Mouse (Mus musculus) kidney, postnatal 0 days (tissue): ENCODE results near the gene Tmem33. TPM values are rescaled to one million over a fixed set of nuclear protein-coding genes. Genes with fewer than 3 reads are reported as not detected.

ENCODE experiments used
- ATAC-seq: fragments of 200-750 bp; cut with Nextera tagmentation; replicated peaks from 2 replicates; pipeline ENCODE4 v1.8.0; 2017; ENCODE audit warnings: low read depth, moderate number of reproducible peaks, moderate TSS enrichment, moderate library complexity; ENCODE audit not compliant: low FRiP score
- DNase-seq: peaks from one replicate; pipeline ENCODE4 v3.0.0-alpha.2; 2016; ENCODE audit warnings: low spot score
- H3K27ac ChIP-seq: fragments of 300-500 bp; sonication (generic); 2 replicates; pipeline ENCODE4 v1.5.1; 2014; ENCODE audit warnings: mild to moderate bottlenecking
- H3K27me3 ChIP-seq: fragments of 300-500 bp; sonication (generic); 2 replicates; pipeline ENCODE4 v1.6.1; 2014; ENCODE audit warnings: low read length, mixed read lengths; ENCODE audit not compliant: insufficient read depth
- H3K36me3 ChIP-seq: fragments of 300-500 bp; sonication (generic); 2 replicates; pipeline ENCODE4 v1.6.1; 2014; ENCODE audit warnings: low read length, mixed read lengths; ENCODE audit not compliant: insufficient read depth
- H3K4me1 ChIP-seq: fragments of 300-500 bp; sonication (generic); replicated peaks from 2 replicates; pipeline ENCODE4 v1.6.1; 2014; ENCODE audit warnings: antibody characterized with exemption, low read length, mixed read lengths; ENCODE audit not compliant: insufficient read depth
- H3K4me2 ChIP-seq: fragments of 300-500 bp; sonication (generic); 2 replicates; pipeline ENCODE4 v1.6.1; 2014; ENCODE audit warnings: mild to moderate bottlenecking, low read length, moderate library complexity, mixed read lengths
- H3K4me3 ChIP-seq: fragments of 300-500 bp; sonication (generic); replicated peaks from 2 replicates; pipeline ENCODE4 v1.5.1; 2014; ENCODE audit warnings: low read depth, low read length
- H3K9ac ChIP-seq: fragments of 300-500 bp; sonication (generic); 2 replicates; pipeline ENCODE4 v1.6.1; 2014; ENCODE audit warnings: low read depth, low read length
- H3K9me3 ChIP-seq: fragments of 300-500 bp; sonication (generic); replicated peaks from 2 replicates; pipeline ENCODE4 v1.6.1; 2016; ENCODE audit warnings: low read length, inconsistent platforms, mixed read lengths
- CTCF ChIP-seq: IDR thresholded peaks from 2 replicates; pipeline ENCODE4 v1.5.1; 2016; ENCODE audit warnings: antibody characterized with exemption, low read depth, mild to moderate bottlenecking, moderate library complexity
- WGBS: fragments of 180-500 bp; shearing (Covaris S2); extraction: QIAGEN DNeasy Blood & Tissue Kit; methylation state at CpG from one replicate; pipeline ENCODE4 v1.1.7; 2014; 5-methylcytosine and 5-hydroxymethylcytosine counted together
- polyA plus RNA-seq: library from polyadenylated mRNA; unstranded; fragments of >200 nt; fragmentation: Nextera tagmentation; extraction: Ambion mirVana; gene quantifications from 2 replicates; pipeline ENCODE4 v1.2.1, GENCODE M21; 2015

Tmem33 gene
- polyA plus RNA-seq = 120 and 121 TPM in 2 replicates

- under 1% methylated on average over 67 of the region's 67 CpGs for WGBS
- H3K9ac ChIP-seq = peak within 1 kb of the TSS; percentile 93
Observed at GRCm38 (mm10) chr5:67260531-67261371, at the start of gene Tmem33. Gene Tmem33, plus strand, starts transcription at chr5:67260565.

GRCm38 (mm10) chr5:67213168-67213567 lies 47.2 kb upstream of the Tmem33 start:
- no peaks in the 10 kb centered on the region for H3K4me1 ChIP-seq
- H3K27ac ChIP-seq = no peak overlapping the region
- H3K9ac ChIP-seq = no peak overlapping the region
- TF ChIP-seq CTCF = no peak
- ATAC-seq = no peak
- no peaks in the 10 kb centered on the region for H3K36me3 ChIP-seq
- no peak overlapping the region for H3K4me3 ChIP-seq
- H3K27me3 ChIP-seq = peaks cover 44% of the 10 kb centered on the region
- no peaks in the 10 kb centered on the region for H3K9me3 ChIP-seq
- peak; percentile 22 for DNase-seq
- 13% methylated on average over 5 of the region's 5 CpGs for WGBS
- no peak overlapping the region for H3K4me2 ChIP-seq

More at GRCm38 (mm10) chr5:67260531-67261371, at the start of gene Tmem33:
- no peaks in the 10 kb centered on the region for H3K9me3 ChIP-seq
- no peaks in the 10 kb centered on the region for H3K27me3 ChIP-seq
- H3K36me3 ChIP-seq = peaks cover 12% of the 10 kb centered on the region
- 0 out of 2 replicates have a peak, but pooled peaks have one; percentile 2 for TF ChIP-seq CTCF
- no peaks in the 10 kb centered on the region for H3K4me1 ChIP-seq
- peak within 1 kb of the TSS; percentile 82 for H3K4me2 ChIP-seq
- peak within 1 kb of the TSS; percentile 98 for H3K27ac ChIP-seq
- ATAC-seq (peak; percentile 89), DNase-seq (peak; percentile 98)
- peak within 1 kb of the TSS; percentile 90 for H3K4me3 ChIP-seq

GRCm38 (mm10) chr5:67215121-67216030 lies 45.0 kb upstream of the Tmem33 start:
- no peaks in the 10 kb centered on the region for H3K9me3 ChIP-seq
- DNase-seq (no peak), ATAC-seq (no peak)
- 2% methylated on average over 28 of the region's 28 CpGs for WGBS
- no peaks in the 10 kb centered on the region for H3K36me3 ChIP-seq
- H3K4me2 ChIP-seq = no peak overlapping the region
- H3K27me3 ChIP-seq = peaks cover 66% of the 10 kb centered on the region
- H3K4me3 ChIP-seq = no peak overlapping the region
- no peak overlapping the region for H3K9ac ChIP-seq
- no peaks in the 10 kb centered on the region for H3K4me1 ChIP-seq
- H3K27ac ChIP-seq = no peak overlapping the region
- no peak for TF ChIP-seq CTCF

- no peak for TF ChIP-seq CTCF
- no peak overlapping the region; the same call in 1 of the 2 replicates for H3K4me3 ChIP-seq
- H3K36me3 ChIP-seq = no peaks in the 10 kb centered on the region
- H3K9me3 ChIP-seq = no peaks in the 10 kb centered on the region
- no peak for DNase-seq
- no peaks in the 10 kb centered on the region for H3K4me1 ChIP-seq
- peaks cover 74% of the 10 kb centered on the region for H3K27me3 ChIP-seq
- H3K9ac ChIP-seq = no peak overlapping the region
- no peak overlapping the region for H3K4me2 ChIP-seq
- 1% methylated on average over 44 of the region's 49 CpGs for WGBS
- no peak overlapping the region for H3K27ac ChIP-seq
- ATAC-seq = no peak
Observed at GRCm38 (mm10) chr5:67216031-67216778, 44.2 kb upstream of the Tmem33 start.

- Histone ChIP-seq H3K4me2 (no peak overlapping the region), H3K9me3 (no peaks in the 10 kb centered on the region), H3K4me3 (no peak overlapping the region; the same call in 1 of the 2 replicates), H3K36me3 (no peaks in the 10 kb centered on the region), H3K27me3 (peaks cover 79% of the 10 kb centered on the region), H3K4me1 (no peaks in the 10 kb centered on the region), H3K9ac (no peak overlapping the region), H3K27ac (no peak overlapping the region)
- no peak for ATAC-seq
- DNase-seq = no peak
- WGBS = under 1% methylated on average over 9 of the region's 9 CpGs
- TF ChIP-seq CTCF = no peak
Observed at GRCm38 (mm10) chr5:67216779-67217095, 43.6 kb upstream of the Tmem33 start.

GRCm38 (mm10) chr5:67221901-67222300 lies 38.5 kb upstream of the Tmem33 start:
- Histone ChIP-seq H3K27me3 (peaks cover 94% of the 10 kb centered on the region), H3K9ac (no peak overlapping the region), H3K4me3 (no peak overlapping the region), H3K4me2 (no peak overlapping the region), H3K9me3 (peaks cover 12% of the 10 kb centered on the region), H3K27ac (no peak overlapping the region), H3K4me1 (peaks cover 4% of the 10 kb centered on the region; the same call in 1 of the 2 replicates), H3K36me3 (no peaks in the 10 kb centered on the region)
- 4% methylated on average over 6 of the region's 6 CpGs for WGBS
- TF ChIP-seq CTCF = no peak
- no peak for ATAC-seq
- DNase-seq = no peak
